Mouse (Mus musculus) lung, postnatal 0 days (tissue): ENCODE data around the gene Clk1. TPM values are rescaled to one million over a fixed set of nuclear protein-coding genes. Genes with fewer than 3 reads are reported as not detected.

Experiments used
- ATAC-seq: fragments of 200-750 bp; cut with Nextera tagmentation; 2 replicates; pipeline ENCODE4 v1.8.0; 2017; ENCODE audit warnings: moderate library complexity
- DNase-seq: peaks from one replicate; pipeline ENCODE4 v3.0.0-alpha.2; 2016; ENCODE audit warnings: low spot score
- H3K27ac ChIP-seq: fragments of 300-500 bp; sonication (generic); 2 replicates; pipeline ENCODE4 v1.5.1; 2014; ENCODE audit warnings: antibody characterized with exemption, mild to moderate bottlenecking, low read length, mixed read lengths
- H3K27me3 ChIP-seq: fragments of 300-500 bp; sonication (generic); replicated peaks from 2 replicates; pipeline ENCODE4 v1.6.1; 2014; ENCODE audit warnings: low read length, mixed read lengths; ENCODE audit not compliant: insufficient read depth
- H3K36me3 ChIP-seq: fragments of 300-500 bp; sonication (generic); 2 replicates; pipeline ENCODE4 v1.6.1; 2014; ENCODE audit warnings: low read length, mixed read lengths; ENCODE audit not compliant: insufficient read depth
- H3K4me1 ChIP-seq: fragments of 300-500 bp; sonication (generic); 2 replicates; pipeline ENCODE4 v1.6.1; 2014; ENCODE audit warnings: antibody characterized with exemption, low read depth, low read length, mixed read lengths; ENCODE audit not compliant: insufficient read depth
- H3K4me2 ChIP-seq: fragments of 300-500 bp; sonication (generic); replicated peaks from 2 replicates; pipeline ENCODE4 v1.6.1; 2014; ENCODE audit warnings: low read depth, mild to moderate bottlenecking, low read length, moderate library complexity, mixed read lengths
- H3K4me3 ChIP-seq: fragments of 300-500 bp; sonication (generic); 2 replicates; pipeline ENCODE4 v1.5.1; 2014; ENCODE audit warnings: low read depth, low read length
- H3K9ac ChIP-seq: fragments of 300-500 bp; sonication (generic); replicated peaks from 2 replicates; pipeline ENCODE4 v1.6.1; 2014; ENCODE audit warnings: low read depth, mild to moderate bottlenecking
- H3K9me3 ChIP-seq: fragments of 300-500 bp; sonication (generic); 2 replicates; pipeline ENCODE4 v1.6.1; 2016; ENCODE audit warnings: low read length, mixed read lengths
- CTCF ChIP-seq: IDR thresholded peaks from 2 replicates; pipeline ENCODE4 v1.5.1; 2016; ENCODE audit warnings: antibody characterized with exemption, mild to moderate bottlenecking
- EP300 ChIP-seq: IDR thresholded peaks from 2 replicates; pipeline ENCODE4 v1.6.1; 2016; ENCODE audit warnings: antibody characterized with exemption, mild to moderate bottlenecking, control low read depth
- WGBS: fragments of 180-500 bp; shearing (Covaris S2); extraction: QIAGEN DNeasy Blood & Tissue Kit; methylation state at CpG from one replicate; pipeline ENCODE4 v1.1.7; 2014; 5-methylcytosine and 5-hydroxymethylcytosine counted together
- polyA plus RNA-seq: library from polyadenylated mRNA; unstranded; fragments of >200 nt; fragmentation: Nextera tagmentation; extraction: Ambion mirVana; gene quantifications from 2 replicates; pipeline ENCODE4 v1.2.1, GENCODE M21; 2015

Gene Clk1
- polyA plus RNA-seq, 1 experiment from 2014 or later, result 247 TPM

GRCm38 (mm10) chr1:58410776-58411175 lies 13.1 kb downstream of the Clk1 start:
- Histone ChIP-seq H3K9ac (no peak overlapping the region), H3K4me3 (no peak overlapping the region), H3K9me3 (no peaks in the 10 kb centered on the region), H3K4me2 (no peak overlapping the region), H3K27me3 (no peaks in the 10 kb centered on the region), H3K4me1 (no peaks in the 10 kb centered on the region), H3K27ac (no peak overlapping the region), H3K36me3 (peaks cover 46% of the 10 kb centered on the region; the same call in 1 of the 2 replicates)
- ATAC-seq (0 out of 2 replicates have a peak, but pooled peaks have one; percentile 16), DNase-seq (no peak)
- TF ChIP-seq EP300 (no peak), CTCF (no peak)
- 88% methylated on average over 7 of the region's 7 CpGs for WGBS

GRCm38 (mm10) chr1:58410198-58410588 lies 13.7 kb downstream of the Clk1 start:
- no peak overlapping the region for H3K9ac ChIP-seq
- peaks cover 44% of the 10 kb centered on the region; the same call in 1 of the 2 replicates for H3K36me3 ChIP-seq
- DNase-seq, result no peak
- H3K9me3 ChIP-seq, result no peaks in the 10 kb centered on the region
- peak; percentile 31 for ATAC-seq
- 54% methylated on average over 3 of the region's 3 CpGs for WGBS
- TF ChIP-seq CTCF, result no peak
- no peak for TF ChIP-seq EP300
- no peaks in the 10 kb centered on the region for H3K4me1 ChIP-seq
- H3K27me3 ChIP-seq, result no peaks in the 10 kb centered on the region
- no peak overlapping the region for H3K27ac ChIP-seq
- no peak overlapping the region for H3K4me3 ChIP-seq
- no peak overlapping the region for H3K4me2 ChIP-seq

- ATAC-seq (peak; percentile 20), DNase-seq (peak; percentile 34)
- H3K27ac ChIP-seq, result no peak overlapping the region
- no peak overlapping the region for H3K4me3 ChIP-seq
- H3K36me3 ChIP-seq, result peaks cover 38% of the 10 kb centered on the region; the same call in 1 of the 2 replicates
- no peaks in the 10 kb centered on the region for H3K27me3 ChIP-seq
- no peak overlapping the region for H3K9ac ChIP-seq
- H3K9me3 ChIP-seq, result no peaks in the 10 kb centered on the region
- TF ChIP-seq CTCF (no peak), EP300 (no peak)
- 63% methylated on average over 5 of the region's 5 CpGs for WGBS
- H3K4me1 ChIP-seq, result no peaks in the 10 kb centered on the region
- no peak overlapping the region for H3K4me2 ChIP-seq
Measured at GRCm38 (mm10) chr1:58409553-58410197, 14.2 kb downstream of the Clk1 start.

- no peak for DNase-seq
- peaks cover 30% of the 10 kb centered on the region; the same call in 1 of the 2 replicates for H3K36me3 ChIP-seq
Measured at GRCm38 (mm10) chr1:58408141-58408540, 15.7 kb downstream of the Clk1 start.

GRCm38 (mm10) chr1:58407321-58407720 lies 16.5 kb downstream of the Clk1 start:
- Histone ChIP-seq H3K4me2 (no peak overlapping the region), H3K27me3 (no peaks in the 10 kb centered on the region), H3K4me3 (no peak overlapping the region), H3K27ac (no peak overlapping the region), H3K4me1 (no peaks in the 10 kb centered on the region), H3K9ac (no peak overlapping the region), H3K9me3 (no peaks in the 10 kb centered on the region), H3K36me3 (peaks cover 34% of the 10 kb centered on the region; the same call in 1 of the 2 replicates)
- 97% methylated on average over 7 of the region's 7 CpGs for WGBS
- TF ChIP-seq EP300 (no peak), CTCF (no peak)
- DNase-seq, result no peak
- no peak for ATAC-seq

More at GRCm38 (mm10) chr1:58408141-58408540, 15.7 kb downstream of the Clk1 start:
- no peak overlapping the region for H3K27ac ChIP-seq
- no peak overlapping the region for H3K4me3 ChIP-seq
- TF ChIP-seq EP300, result no peak
- no peak for TF ChIP-seq CTCF
- WGBS, result 76% methylated on average over 6 of the region's 6 CpGs
- H3K9ac ChIP-seq, result no peak overlapping the region
- H3K4me2 ChIP-seq, result no peak overlapping the region
- no peak for ATAC-seq
- H3K4me1 ChIP-seq, result no peaks in the 10 kb centered on the region
- no peaks in the 10 kb centered on the region for H3K27me3 ChIP-seq
- H3K9me3 ChIP-seq, result no peaks in the 10 kb centered on the region

GRCm38 (mm10) chr1:58403745-58404144 lies 20.1 kb downstream of the Clk1 start:
- peaks cover 38% of the 10 kb centered on the region; the same call in 1 of the 2 replicates for H3K36me3 ChIP-seq
- H3K4me3 ChIP-seq, result no peak overlapping the region
- no peaks in the 10 kb centered on the region for H3K9me3 ChIP-seq
- H3K4me2 ChIP-seq, result no peak overlapping the region
- 94% methylated on average over 5 of the region's 5 CpGs for WGBS
- H3K9ac ChIP-seq, result no peak overlapping the region
- H3K4me1 ChIP-seq, result no peaks in the 10 kb centered on the region
- TF ChIP-seq CTCF, result no peak
- no peak for TF ChIP-seq EP300
- H3K27me3 ChIP-seq, result no peaks in the 10 kb centered on the region
- ATAC-seq (no peak), DNase-seq (no peak)
- H3K27ac ChIP-seq, result no peak overlapping the region
